Comparison of ENCODE assay signal across 30 mouse cellular contexts in the genomic region with DNA sequence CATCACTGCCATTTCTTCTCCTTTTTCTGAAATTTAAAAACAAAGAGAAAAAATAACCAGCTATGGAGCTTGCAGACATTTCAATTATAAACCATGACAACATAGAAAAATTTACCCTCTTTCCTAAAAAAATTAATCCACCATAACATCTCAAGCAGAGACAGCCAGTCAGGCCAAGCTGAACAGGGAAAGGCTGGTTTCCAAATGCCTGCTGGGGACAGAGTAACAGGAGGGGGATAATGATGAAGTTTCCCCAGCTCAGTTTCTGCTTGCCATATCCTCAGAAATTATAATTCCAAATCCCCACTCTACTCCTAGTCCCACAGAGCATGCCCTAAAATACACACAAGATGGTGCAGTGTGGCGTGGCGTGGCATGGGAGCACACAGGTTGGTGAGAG. TPM values are rescaled to one million over a fixed set of nuclear protein-coding genes. Genes with fewer than 3 reads are reported as not detected.
A peak's percentile ranks its signal among the peaks of the same experiment; 100 is the strongest.
DNase-seq lines count a peak whose midpoint lies in the region; ATAC-seq and TF ChIP-seq lines count a peak whose summit lies in the region.
"Had no signal": no experiment of that assay in that cellular context is flagged by ENCODE, and none has a peak within 500 bp of the region (broad histone marks: within the 10 kb centered on the region; RNA-seq: fewer than 3 reads in every experiment).

No protein-coding gene starts in this region.

- no peak overlapping the region for H3K4me3 ChIP-seq in heart, embryonic 11.5 days (ENCODE audit: low read depth, low read length)
- no peak overlapping the region for H3K4me3 ChIP-seq in heart, adult 2 months
- H3K4me3 ChIP-seq in limb, embryonic 12.5 days (replicated peaks), result no peak overlapping the region
- H3K4me3 ChIP-seq in limb, embryonic 10.5 days, result no peak overlapping the region
- H3K4me3 ChIP-seq in embryonic facial prominence, embryonic 15.5 days (replicated peaks), result no peak overlapping the region
- H3K4me3 ChIP-seq: forebrain, embryonic 12.5 days; heart, embryonic 15.5 days; intestine, embryonic 15.5 days had no signal

- H3K4me2 ChIP-seq in heart, embryonic 11.5 days, result no peak overlapping the region
- no peak overlapping the region for H3K4me2 ChIP-seq in limb, embryonic 12.5 days
- H3K4me2 ChIP-seq in embryonic facial prominence, embryonic 15.5 days (replicated peaks), result no peak overlapping the region
- H3K4me2 ChIP-seq: forebrain, embryonic 12.5 days; heart, embryonic 15.5 days; intestine, embryonic 15.5 days had no signal

- H3K27ac ChIP-seq in heart, embryonic 11.5 days (ENCODE audit: low read depth, low read length), result no peak overlapping the region
- H3K27ac ChIP-seq in heart, adult 2 months, result no peak overlapping the region
- H3K27ac ChIP-seq in limb, embryonic 12.5 days, result 0 out of 2 replicates have a peak overlapping the region, but pooled peaks have one; percentile 50
- no peak overlapping the region for H3K27ac ChIP-seq in limb, embryonic 10.5 days
- H3K27ac ChIP-seq in embryonic facial prominence, embryonic 15.5 days (replicated peaks), result peak overlapping the region; percentile 75
- H3K27ac ChIP-seq: forebrain, embryonic 12.5 days; intestine, embryonic 15.5 days had no signal

- no peak for ATAC-seq in heart, embryonic 11.5 days (replicated peaks; ENCODE audit: insufficient number of reproducible peaks, low FRiP score, low TSS enrichment)
- ATAC-seq in limb, embryonic 12.5 days (ENCODE audit: insufficient number of reproducible peaks, insufficient read depth, low FRiP score, low TSS enrichment, low read depth), result no peak
- ATAC-seq in embryonic facial prominence, embryonic 15.5 days (ENCODE audit: insufficient number of reproducible peaks, low FRiP score, low TSS enrichment, low read depth), result no peak
- ATAC-seq: hindbrain, embryonic 16.5 days; intestine, embryonic 15.5 days; lung, postnatal 0 days had no signal

- intact Hi-C loops in heart, adult 2 months (cut with DNase I), result no loop called here

- WGBS in heart, embryonic 11.5 days (ENCODE audit: insufficient replicate concordance), result 89% methylated on average over 2 of the region's 2 CpGs
- WGBS in heart, adult 2 months, result 100% methylated on average over 2 of the region's 2 CpGs
- 100% methylated on average over 2 of the region's 2 CpGs for WGBS in limb, embryonic 12.5 days
- 97% methylated on average over 2 of the region's 2 CpGs for WGBS in limb, embryonic 10.5 days
- 76% methylated on average over 2 of the region's 2 CpGs for WGBS in embryonic facial prominence, embryonic 15.5 days

- TF ChIP-seq POLR2A in heart, adult 2 months (IDR thresholded peaks at IDR 0.05; ENCODE audit: insufficient read depth, low read depth, low read length), result no peak

- H3K36me3 ChIP-seq in heart, embryonic 11.5 days (ENCODE audit: control insufficient read depth, insufficient read depth, low read length), result peaks cover 5% of the 10 kb centered on the region; the same call in 1 of the 2 replicates
- peaks cover 2% of the 10 kb centered on the region for H3K36me3 ChIP-seq in heart, adult 2 months (ENCODE audit: control insufficient read depth, insufficient read depth, low read length)
- H3K36me3 ChIP-seq in limb, embryonic 12.5 days, result peaks cover 53% of the 10 kb centered on the region
- peaks cover 54% of the 10 kb centered on the region for H3K36me3 ChIP-seq in limb, embryonic 10.5 days
- H3K36me3 ChIP-seq in embryonic facial prominence, embryonic 15.5 days, result peaks cover 36% of the 10 kb centered on the region

- no peaks in the 10 kb centered on the region for H3K9me3 ChIP-seq in heart, embryonic 11.5 days (replicated peaks; ENCODE audit: control insufficient read depth, low read length)
- H3K9me3 ChIP-seq in limb, embryonic 12.5 days, result no peaks in the 10 kb centered on the region
- no peaks in the 10 kb centered on the region for H3K9me3 ChIP-seq in limb, embryonic 10.5 days (replicated peaks)
- no peaks in the 10 kb centered on the region for H3K9me3 ChIP-seq in embryonic facial prominence, embryonic 15.5 days (replicated peaks)
- H3K9me3 ChIP-seq: forebrain, embryonic 12.5 days; heart, embryonic 15.5 days; intestine, embryonic 15.5 days had no signal

- H3K4me1 ChIP-seq in heart, embryonic 11.5 days (ENCODE audit: control insufficient read depth, insufficient read depth, low read length), result peaks cover 28% of the 10 kb centered on the region
- peaks cover 7% of the 10 kb centered on the region; the same call in 1 of the 2 replicates for H3K4me1 ChIP-seq in heart, adult 2 months (ENCODE audit: control insufficient read depth, insufficient read depth, low read length)
- H3K4me1 ChIP-seq in limb, embryonic 12.5 days (replicated peaks), result peaks cover 24% of the 10 kb centered on the region
- peaks cover 8% of the 10 kb centered on the region for H3K4me1 ChIP-seq in limb, embryonic 10.5 days
- peaks cover 30% of the 10 kb centered on the region for H3K4me1 ChIP-seq in embryonic facial prominence, embryonic 15.5 days

- H3K27me3 ChIP-seq in heart, embryonic 11.5 days (ENCODE audit: control insufficient read depth, insufficient read depth, low read length), result no peaks in the 10 kb centered on the region
- no peaks in the 10 kb centered on the region for H3K27me3 ChIP-seq in heart, adult 2 months (ENCODE audit: control insufficient read depth, insufficient read depth, low read length)
- H3K27me3 ChIP-seq in limb, embryonic 12.5 days, result no peaks in the 10 kb centered on the region
- H3K27me3 ChIP-seq in limb, embryonic 10.5 days (ENCODE audit: low read depth, poor library complexity, severe bottlenecking), result no peaks in the 10 kb centered on the region
- H3K27me3 ChIP-seq in embryonic facial prominence, embryonic 15.5 days, result no peaks in the 10 kb centered on the region
- H3K27me3 ChIP-seq: forebrain, embryonic 12.5 days; heart, embryonic 15.5 days; intestine, embryonic 15.5 days had no signal

- TF ChIP-seq EP300 in heart, adult 2 months (IDR thresholded peaks at IDR 0.05; ENCODE audit: insufficient read depth, low read depth, low read length), result no peak

- no peak for TF ChIP-seq CTCF in heart, adult 2 months (IDR thresholded peaks at IDR 0.05)

- H3K9ac ChIP-seq in heart, embryonic 11.5 days (ENCODE audit: low read depth, low read length), result 0 out of 2 replicates have a peak overlapping the region, but pooled peaks have one; percentile 16
- H3K9ac ChIP-seq in heart, adult 2 months (ENCODE audit: low read depth, low read length), result no peak overlapping the region
- no peak overlapping the region for H3K9ac ChIP-seq in limb, embryonic 12.5 days (replicated peaks)
- no peak overlapping the region for H3K9ac ChIP-seq in embryonic facial prominence, embryonic 15.5 days
- H3K9ac ChIP-seq: forebrain, embryonic 12.5 days; heart, embryonic 15.5 days; intestine, embryonic 15.5 days had no signal

- H3K79me2 ChIP-seq in heart, adult 2 months (replicated peaks; ENCODE audit: control insufficient read depth, insufficient read depth, low read length), result peaks cover 8% of the 10 kb centered on the region

- DNase-seq in cerebellum, postnatal 14 days, result peak; percentile 37 to 44
- no peak for DNase-seq in cerebellum, adult 8-10 months
- no peak for DNase-seq in heart, adult 2 months
- DNase-seq in limb, embryonic 10.5 days (ENCODE audit: low spot score), result no peak
- DNase-seq: adrenal gland, postnatal 14 days; cerebellum, adult 11-12 months; cerebellum, postnatal 36 days; embryo, embryonic 11 days; gastrocnemius, postnatal 36 days; heart, adult 18-20 months; heart, postnatal 36 days; kidney, adult 2 months; kidney, postnatal 36 days; layer of hippocampus, postnatal 36 days; left cerebral cortex, postnatal 4 days; lung, adult 18-20 months; lung, postnatal 4 days; midbrain, embryonic 14.5 days; right cerebral cortex, postnatal 14 days; thymus, postnatal 4 days had no signal

RNA-seq across cellular contexts. Expression of a gene that starts 6.6 kb away (rescaled TPM):
- polyA plus RNA-seq in heart, embryonic 11.5 days (2014; fragmentation: Nextera tagmentation; extraction: Ambion mirVana), result 53.1 and 54.7 TPM in 2 replicates
- total RNA-seq in heart, adult 2 months (2021), result 10 to 100 TPM; 15.3 to 16.4 TPM
- 10.7 and 12.4 TPM in 2 replicates for polyA plus RNA-seq in heart, adult 2 months (2012; rRNA removed)
- 51.8 and 54.1 TPM in 2 replicates for polyA plus RNA-seq in limb, embryonic 12.5 days (2016; fragmentation: Nextera tagmentation; extraction: Ambion mirVana)
- 55.0 and 55.4 TPM in 2 replicates for polyA plus RNA-seq in limb, embryonic 10.5 days (2016; fragmentation: Nextera tagmentation; extraction: Ambion mirVana)
- polyA plus RNA-seq in embryonic facial prominence, embryonic 15.5 days (2015; fragmentation: Nextera tagmentation; extraction: Ambion mirVana), result 48.6 and 49.5 TPM in 2 replicates

RNA-seq across cellular contexts. Expression of a gene that starts 6.8 kb away (rescaled TPM):
- 18.1 and 18.7 TPM in 2 replicates for polyA plus RNA-seq in heart, embryonic 11.5 days (2014; fragmentation: Nextera tagmentation; extraction: Ambion mirVana)
- 1 to 10 TPM; 5.8 to 6.4 TPM for total RNA-seq in heart, adult 2 months (2021)
- 4.7 and 7.8 TPM in 2 replicates for polyA plus RNA-seq in heart, adult 2 months (2012; rRNA removed)
- 23.7 and 25.8 TPM in 2 replicates for polyA plus RNA-seq in limb, embryonic 12.5 days (2016; fragmentation: Nextera tagmentation; extraction: Ambion mirVana)
- polyA plus RNA-seq in limb, embryonic 10.5 days (2016; fragmentation: Nextera tagmentation; extraction: Ambion mirVana), result 26.7 and 28.4 TPM in 2 replicates
- polyA plus RNA-seq in embryonic facial prominence, embryonic 15.5 days (2015; fragmentation: Nextera tagmentation; extraction: Ambion mirVana), result 19.2 and 19.6 TPM in 2 replicates

RNA-seq across cellular contexts. Expression of a gene that starts 27.5 kb away (rescaled TPM):
- polyA plus RNA-seq in heart, embryonic 11.5 days (2014; fragmentation: Nextera tagmentation; extraction: Ambion mirVana), result 17.1 and 18.7 TPM in 2 replicates
- total RNA-seq in heart, adult 2 months (2021), result 1 to 10 TPM; 2.6 to 2.7 TPM
- polyA plus RNA-seq in heart, adult 2 months (2012; rRNA removed), result 3.7 and 5.6 TPM in 2 replicates
- polyA plus RNA-seq in limb, embryonic 12.5 days (2016; fragmentation: Nextera tagmentation; extraction: Ambion mirVana), result 17.3 and 17.9 TPM in 2 replicates
- polyA plus RNA-seq in limb, embryonic 10.5 days (2016; fragmentation: Nextera tagmentation; extraction: Ambion mirVana), result 14.2 and 15.7 TPM in 2 replicates
- 26.9 and 27.0 TPM in 2 replicates for polyA plus RNA-seq in embryonic facial prominence, embryonic 15.5 days (2015; fragmentation: Nextera tagmentation; extraction: Ambion mirVana)

RNA-seq across cellular contexts. Expression of a gene that starts 28.4 kb away (rescaled TPM):
- 19.2 and 19.4 TPM in 2 replicates for polyA plus RNA-seq in heart, embryonic 11.5 days (2014; fragmentation: Nextera tagmentation; extraction: Ambion mirVana)
- 10 to 100 TPM; 16.9 to 18.6 TPM for total RNA-seq in heart, adult 2 months (2021)
- polyA plus RNA-seq in heart, adult 2 months (2012; rRNA removed), result 25.2 and 32.7 TPM in 2 replicates
- 30.0 and 31.7 TPM in 2 replicates for polyA plus RNA-seq in limb, embryonic 12.5 days (2016; fragmentation: Nextera tagmentation; extraction: Ambion mirVana)
- 26.3 and 31.1 TPM in 2 replicates for polyA plus RNA-seq in limb, embryonic 10.5 days (2016; fragmentation: Nextera tagmentation; extraction: Ambion mirVana)
- polyA plus RNA-seq in embryonic facial prominence, embryonic 15.5 days (2015; fragmentation: Nextera tagmentation; extraction: Ambion mirVana), result 26.7 and 27.6 TPM in 2 replicates

RNA-seq across cellular contexts. Expression of a gene that starts 32.4 kb away (rescaled TPM):
- 0.23 and 0.30 TPM in 2 replicates for polyA plus RNA-seq in heart, embryonic 11.5 days (2014; fragmentation: Nextera tagmentation; extraction: Ambion mirVana)
- not detected for total RNA-seq in heart, adult 2 months (2021)
- polyA plus RNA-seq in heart, adult 2 months (2012; rRNA removed), result 0.18 TPM in 1 of 2 replicates, not detected in the other
- polyA plus RNA-seq in limb, embryonic 12.5 days (2016; fragmentation: Nextera tagmentation; extraction: Ambion mirVana), result 0.60 and 0.75 TPM in 2 replicates
- polyA plus RNA-seq in limb, embryonic 10.5 days (2016; fragmentation: Nextera tagmentation; extraction: Ambion mirVana), result 0.67 and 0.90 TPM in 2 replicates
- polyA plus RNA-seq in embryonic facial prominence, embryonic 15.5 days (2015; fragmentation: Nextera tagmentation; extraction: Ambion mirVana), result 1.6 and 2.1 TPM in 2 replicates
- total RNA-seq: gastrocnemius, postnatal 36 days; heart, adult 18-20 months; heart, postnatal 36 days; layer of hippocampus, postnatal 36 days; left cerebral cortex, postnatal 4 days; monocyte, adult 5-6 weeks had no signal
- polyA plus RNA-seq: intestine, embryonic 15.5 days; small intestine, adult 2 months had no signal

Comparison
In these comparisons a context has a peak if more than half of its experiments do, and no peak if none do; other contexts are left out.
1. DNase-seq: peak in cerebellum, postnatal 14 days (2 of 2); none in cerebellum, adult 8-10 months (single experiment), heart, adult 2 months (0 of 2) and limb, embryonic 10.5 days (single experiment).
2. H3K27ac ChIP-seq: peak in limb, embryonic 12.5 days (single experiment) and embryonic facial prominence, embryonic 15.5 days (single experiment); none in heart, embryonic 11.5 days (single experiment), heart, adult 2 months (single experiment) and limb, embryonic 10.5 days (single experiment).